Mouse (Mus musculus): ENCODE data around the gene Tmcc2. TPM values are rescaled to one million over a fixed set of nuclear protein-coding genes. Genes with fewer than 3 reads are reported as not detected.
"Not testable (repeated sequence)": the region's sequence is repeated elsewhere in the genome, so short reads cannot be mapped to it uniquely, and the experiment has no call there.

Tmcc2 gene
- polyA plus RNA-seq, 1 experiment from 2014 or later = 29.1 TPM

GRCm38 (mm10) chr1:132355841-132356242 lies 35.2 kb downstream of the Tmcc2 start:
- H3K4me2 ChIP-seq (ENCODE audit: low read length) = no peak overlapping the region
- peak; percentile 94 for DNase-seq
- H3K36me3 ChIP-seq (ENCODE audit: control insufficient read depth, insufficient read depth, low read length) = peaks cover 43% of the 10 kb centered on the region
- H3K9me3 ChIP-seq (ENCODE audit: control insufficient read depth, low read length) = no peaks in the 10 kb centered on the region
- H3K27me3 ChIP-seq (ENCODE audit: control insufficient read depth, insufficient read depth, low read length) = no peaks in the 10 kb centered on the region
- no peaks in the 10 kb centered on the region; the same call in 1 of the 2 replicates for H3K4me1 ChIP-seq (ENCODE audit: control insufficient read depth, insufficient read depth, low read length)
- H3K4me3 ChIP-seq (replicated peaks; ENCODE audit: low read depth, low read length) = no peak overlapping the region
- ATAC-seq (ENCODE audit: low FRiP score, low TSS enrichment) = peak; percentile 82
- no peak overlapping the region for H3K9ac ChIP-seq (replicated peaks; ENCODE audit: low read length)
- 0% methylated on average over 3 of the region's 3 CpGs for WGBS
- peak overlapping the region; percentile 69 for H3K27ac ChIP-seq (replicated peaks; ENCODE audit: low read depth, low read length)

GRCm38 (mm10) chr1:132355162-132355601 lies 35.9 kb downstream of the Tmcc2 start:
- Histone ChIP-seq H3K9me3 (ENCODE audit: control insufficient read depth, low read length) (no peaks in the 10 kb centered on the region), H3K4me3 (replicated peaks; ENCODE audit: low read depth, low read length) (no peak overlapping the region), H3K4me2 (ENCODE audit: low read length) (no peak overlapping the region), H3K27ac (replicated peaks; ENCODE audit: low read depth, low read length) (0 out of 2 replicates have a peak overlapping the region, but pooled peaks have one; percentile 6), H3K4me1 (ENCODE audit: control insufficient read depth, insufficient read depth, low read length) (no peaks in the 10 kb centered on the region; the same call in 1 of the 2 replicates), H3K36me3 (ENCODE audit: control insufficient read depth, insufficient read depth, low read length) (peaks cover 36% of the 10 kb centered on the region), H3K9ac (replicated peaks; ENCODE audit: low read length) (no peak overlapping the region; the same call in 1 of the 2 replicates), H3K27me3 (ENCODE audit: control insufficient read depth, insufficient read depth, low read length) (no peaks in the 10 kb centered on the region)
- 44% methylated on average over 6 of the region's 6 CpGs for WGBS
- ATAC-seq (ENCODE audit: low FRiP score, low TSS enrichment) (no peak), DNase-seq (no peak)

- DNase-seq (no peak), ATAC-seq (ENCODE audit: low FRiP score, low TSS enrichment) (no peak)
- Histone ChIP-seq H3K4me2 (ENCODE audit: low read length) (no peak overlapping the region), H3K36me3 (ENCODE audit: control insufficient read depth, insufficient read depth, low read length) (peaks cover 27% of the 10 kb centered on the region), H3K4me3 (replicated peaks; ENCODE audit: low read depth, low read length) (no peak overlapping the region), H3K9me3 (ENCODE audit: control insufficient read depth, low read length) (no peaks in the 10 kb centered on the region), H3K9ac (replicated peaks; ENCODE audit: low read length) (no peak overlapping the region), H3K27me3 (ENCODE audit: control insufficient read depth, insufficient read depth, low read length) (no peaks in the 10 kb centered on the region), H3K27ac (replicated peaks; ENCODE audit: low read depth, low read length) (no peak overlapping the region), H3K4me1 (ENCODE audit: control insufficient read depth, insufficient read depth, low read length) (no peaks in the 10 kb centered on the region; the same call in 1 of the 2 replicates)
- WGBS = 75% methylated on average over 9 of the region's 9 CpGs
Observed at GRCm38 (mm10) chr1:132354234-132354633, 36.8 kb downstream of the Tmcc2 start.

- Histone ChIP-seq H3K36me3 (ENCODE audit: control insufficient read depth, insufficient read depth, low read length) (peaks cover 18% of the 10 kb centered on the region), H3K27me3 (ENCODE audit: control insufficient read depth, insufficient read depth, low read length) (no peaks in the 10 kb centered on the region), H3K9me3 (ENCODE audit: control insufficient read depth, low read length) (no peaks in the 10 kb centered on the region), H3K27ac (replicated peaks; ENCODE audit: low read depth, low read length) (no peak overlapping the region), H3K4me1 (ENCODE audit: control insufficient read depth, insufficient read depth, low read length) (no peaks in the 10 kb centered on the region; the same call in 1 of the 2 replicates), H3K4me2 (ENCODE audit: low read length) (no peak overlapping the region), H3K9ac (replicated peaks; ENCODE audit: low read length) (no peak overlapping the region), H3K4me3 (replicated peaks; ENCODE audit: low read depth, low read length) (no peak overlapping the region)
- no peak for ATAC-seq (ENCODE audit: low FRiP score, low TSS enrichment)
- DNase-seq = no peak
- WGBS = 72% methylated on average over 5 of the region's 5 CpGs
Observed at GRCm38 (mm10) chr1:132353389-132353788, 37.7 kb downstream of the Tmcc2 start.

- Histone ChIP-seq H3K4me2 (ENCODE audit: low read length) (no peak overlapping the region), H3K4me1 (ENCODE audit: control insufficient read depth, insufficient read depth, low read length) (no peaks in the 10 kb centered on the region; the same call in 1 of the 2 replicates), H3K9me3 (ENCODE audit: control insufficient read depth, low read length) (no peaks in the 10 kb centered on the region), H3K36me3 (ENCODE audit: control insufficient read depth, insufficient read depth, low read length) (no peaks in the 10 kb centered on the region), H3K4me3 (replicated peaks; ENCODE audit: low read depth, low read length) (no peak overlapping the region), H3K27me3 (ENCODE audit: control insufficient read depth, insufficient read depth, low read length) (no peaks in the 10 kb centered on the region), H3K9ac (replicated peaks; ENCODE audit: low read length) (no peak overlapping the region), H3K27ac (replicated peaks; ENCODE audit: low read depth, low read length) (no peak overlapping the region)
- DNase-seq (no peak), ATAC-seq (ENCODE audit: low FRiP score, low TSS enrichment) (no peak)
- 96% methylated on average over 4 of the region's 4 CpGs for WGBS
Observed at GRCm38 (mm10) chr1:132351058-132351457, 40.0 kb downstream of the Tmcc2 start.

- H3K27me3 ChIP-seq (ENCODE audit: control insufficient read depth, insufficient read depth, low read length); ATAC-seq (ENCODE audit: low FRiP score, low TSS enrichment); H3K27ac ChIP-seq (replicated peaks; ENCODE audit: low read depth, low read length); H3K4me1 ChIP-seq (ENCODE audit: control insufficient read depth, insufficient read depth, low read length); H3K9me3 ChIP-seq (ENCODE audit: control insufficient read depth, low read length); H3K9ac ChIP-seq (replicated peaks; ENCODE audit: low read length); H3K4me3 ChIP-seq (replicated peaks; ENCODE audit: low read depth, low read length); H3K36me3 ChIP-seq (ENCODE audit: control insufficient read depth, insufficient read depth, low read length); H3K4me2 ChIP-seq (ENCODE audit: low read length); DNase-seq: not testable (repeated sequence)
- 98% methylated on average over 3 of the region's 3 CpGs for WGBS
Observed at GRCm38 (mm10) chr1:132349601-132350000, 41.5 kb downstream of the Tmcc2 start.

GRCm38 (mm10) chr1:132349049-132349448 lies 42.0 kb downstream of the Tmcc2 start:
- H3K4me2 ChIP-seq (ENCODE audit: low read length); H3K36me3 ChIP-seq (ENCODE audit: control insufficient read depth, insufficient read depth, low read length); H3K27ac ChIP-seq (replicated peaks; ENCODE audit: low read depth, low read length); H3K9me3 ChIP-seq (ENCODE audit: control insufficient read depth, low read length); H3K9ac ChIP-seq (replicated peaks; ENCODE audit: low read length); H3K4me1 ChIP-seq (ENCODE audit: control insufficient read depth, insufficient read depth, low read length); H3K4me3 ChIP-seq (replicated peaks; ENCODE audit: low read depth, low read length); ATAC-seq (ENCODE audit: low FRiP score, low TSS enrichment); DNase-seq; H3K27me3 ChIP-seq (ENCODE audit: control insufficient read depth, insufficient read depth, low read length): not testable (repeated sequence)

GRCm38 (mm10) chr1:132348401-132348800 lies 42.7 kb downstream of the Tmcc2 start:
- H3K9me3 ChIP-seq (ENCODE audit: control insufficient read depth, low read length) = no peaks in the 10 kb centered on the region
- H3K27ac ChIP-seq (replicated peaks; ENCODE audit: low read depth, low read length) = no peak overlapping the region
- H3K9ac ChIP-seq (replicated peaks; ENCODE audit: low read length) = no peak overlapping the region
- no peaks in the 10 kb centered on the region for H3K27me3 ChIP-seq (ENCODE audit: control insufficient read depth, insufficient read depth, low read length)
- no peak for DNase-seq
- H3K4me1 ChIP-seq (ENCODE audit: control insufficient read depth, insufficient read depth, low read length) = no peaks in the 10 kb centered on the region
- H3K4me3 ChIP-seq (replicated peaks; ENCODE audit: low read depth, low read length) = no peak overlapping the region
- WGBS = 86% methylated on average over 5 of the region's 5 CpGs
- H3K36me3 ChIP-seq (ENCODE audit: control insufficient read depth, insufficient read depth, low read length) = no peaks in the 10 kb centered on the region
- H3K4me2 ChIP-seq (ENCODE audit: low read length) = no peak overlapping the region
- ATAC-seq (ENCODE audit: low FRiP score, low TSS enrichment) = no peak

- H3K9ac ChIP-seq (replicated peaks; ENCODE audit: low read length) = no peak overlapping the region
- no peak overlapping the region for H3K4me2 ChIP-seq (ENCODE audit: low read length)
- no peaks in the 10 kb centered on the region for H3K27me3 ChIP-seq (ENCODE audit: control insufficient read depth, insufficient read depth, low read length)
- H3K4me3 ChIP-seq (replicated peaks; ENCODE audit: low read depth, low read length) = no peak overlapping the region
- ATAC-seq (ENCODE audit: low FRiP score, low TSS enrichment) (no peak), DNase-seq (no peak)
- no peaks in the 10 kb centered on the region for H3K4me1 ChIP-seq (ENCODE audit: control insufficient read depth, insufficient read depth, low read length)
- H3K27ac ChIP-seq (replicated peaks; ENCODE audit: low read depth, low read length) = no peak overlapping the region
- H3K9me3 ChIP-seq (ENCODE audit: control insufficient read depth, low read length) = no peaks in the 10 kb centered on the region
- H3K36me3 ChIP-seq (ENCODE audit: control insufficient read depth, insufficient read depth, low read length) = no peaks in the 10 kb centered on the region
Observed at GRCm38 (mm10) chr1:132346951-132347350, 44.1 kb downstream of the Tmcc2 start.
